Comparison of ENCODE assay signal across 24 mouse cellular contexts in the genomic region with DNA sequence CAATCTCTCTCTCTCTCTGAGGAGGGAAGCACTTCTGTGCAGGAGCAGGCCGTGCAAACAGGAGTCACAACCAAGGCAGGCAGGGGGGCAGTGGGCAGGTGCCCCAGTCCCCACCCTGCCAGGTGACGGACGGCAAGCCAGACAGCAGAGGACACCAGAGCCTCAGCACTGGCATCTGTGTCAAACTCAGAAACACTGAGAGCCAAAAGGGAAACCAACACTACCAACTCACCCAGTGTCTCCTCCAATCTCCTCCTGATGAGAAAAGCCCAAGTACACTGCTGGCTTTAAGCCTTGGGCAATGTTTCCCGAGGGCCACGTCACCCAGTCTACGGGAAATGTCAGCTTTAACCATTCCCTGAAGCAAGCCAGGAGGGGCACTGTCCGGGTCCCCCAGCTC.
"Had no signal": no experiment of that assay in that cellular context is flagged by ENCODE, and none has a peak within 500 bp of the region (broad histone marks: within the 10 kb centered on the region; RNA-seq: fewer than 3 reads in every experiment).

No protein-coding gene starts in this region.

- DNase-seq: forebrain, postnatal 0 days; heart, adult 18-20 months; heart, postnatal 14 days; heart, postnatal 36 days; kidney, adult 18-20 months; kidney, adult 8-10 months; kidney, postnatal 10 days; kidney, postnatal 25 days; kidney, postnatal 4 days; liver; liver, embryonic 13.5 days; liver, postnatal 0 days had no signal

- H3K9ac ChIP-seq: forebrain, postnatal 0 days; heart, embryonic 12.5 days; hindbrain, embryonic 13.5 days; hindbrain, embryonic 15.5 days; limb, embryonic 12.5 days; liver, embryonic 13.5 days; liver, embryonic 15.5 days; liver, postnatal 0 days had no signal

- H3K4me2 ChIP-seq: heart, embryonic 12.5 days; hindbrain, embryonic 13.5 days; hindbrain, embryonic 15.5 days; limb, embryonic 12.5 days; liver, embryonic 11.5 days; liver, embryonic 13.5 days; liver, embryonic 15.5 days had no signal

- H3K27ac ChIP-seq: heart, embryonic 10.5 days; hindbrain, embryonic 13.5 days; hindbrain, embryonic 15.5 days; hindbrain, postnatal 0 days; layer of hippocampus, adult 2 months; left cerebral cortex, adult 2 months; limb, embryonic 10.5 days; limb, embryonic 12.5 days; liver, embryonic 13.5 days; liver, embryonic 15.5 days had no signal

- H3K4me3 ChIP-seq: heart, embryonic 10.5 days; heart, embryonic 12.5 days; hindbrain, embryonic 13.5 days; hindbrain, embryonic 15.5 days; layer of hippocampus, adult 2 months; left cerebral cortex, adult 2 months; limb, embryonic 10.5 days; limb, embryonic 12.5 days; liver, embryonic 13.5 days; liver, embryonic 15.5 days had no signal

- H3K27me3 ChIP-seq: heart, embryonic 12.5 days; hindbrain, embryonic 13.5 days; hindbrain, embryonic 15.5 days; limb, embryonic 12.5 days; liver, embryonic 13.5 days; liver, embryonic 15.5 days had no signal

- H3K9me3 ChIP-seq: heart, embryonic 10.5 days; heart, embryonic 12.5 days; hindbrain, embryonic 13.5 days; hindbrain, embryonic 15.5 days; limb, embryonic 10.5 days; limb, embryonic 12.5 days; liver, embryonic 13.5 days; liver, embryonic 15.5 days had no signal

- ATAC-seq: forebrain, postnatal 0 days; hindbrain, postnatal 0 days; intestine, postnatal 0 days; liver, postnatal 0 days had no signal
